Mouse (Mus musculus) forebrain, embryonic 10.5 days (tissue): Measurements from ENCODE around the gene Zfp36l3. TPM values are rescaled to one million over a fixed set of nuclear protein-coding genes. Genes with fewer than 3 reads are reported as not detected.
"Not testable (repeated sequence)": the region's sequence is repeated elsewhere in the genome, so short reads cannot be mapped to it uniquely, and the experiment has no call there.

Experiments
- DNase-seq: peaks from one replicate; pipeline ENCODE4 v3.0.0-alpha.2; 2017; ENCODE audit warnings: low spot score; ENCODE audit errors: extremely low spot score
- H3K27ac ChIP-seq: fragments of 300-500 bp; sonication (generic); 2 replicates; pipeline ENCODE4 v1.5.1; 2016; ENCODE audit warnings: mild to moderate bottlenecking
- H3K27me3 ChIP-seq: fragments of 300-500 bp; sonication (generic); 2 replicates; pipeline ENCODE4 v1.6.1; 2016; ENCODE audit warnings: mild to moderate bottlenecking; ENCODE audit not compliant: poor library complexity, severe bottlenecking
- H3K36me3 ChIP-seq: fragments of 300-500 bp; sonication (generic); replicated peaks from 2 replicates; pipeline ENCODE4 v1.6.1; 2016; ENCODE audit warnings: mild to moderate bottlenecking, moderate library complexity
- H3K4me1 ChIP-seq: fragments of 300-500 bp; sonication (generic); 2 replicates; pipeline ENCODE4 v1.6.1; 2016
- H3K4me3 ChIP-seq: fragments of 300-500 bp; sonication (generic); 2 replicates; pipeline ENCODE4 v1.5.1; 2016; ENCODE audit warnings: mild to moderate bottlenecking, moderate library complexity
- H3K9me3 ChIP-seq: fragments of 300-500 bp; sonication (generic); 2 replicates; pipeline ENCODE4 v1.6.1; 2016; ENCODE audit warnings: mild to moderate bottlenecking, moderate library complexity
- whole genome bisulfite sequencing: fragments of 180-500 bp; shearing (Covaris S2); methylation state at CpG from one replicate; pipeline ENCODE4 v1.1.7; 2016; 5-methylcytosine and 5-hydroxymethylcytosine counted together
- polyA plus RNA-seq: library from polyadenylated mRNA; unstranded; fragments of >200 nt; fragmentation: Nextera tagmentation; extraction: Ambion mirVana; gene quantifications from 2 replicates; pipeline ENCODE4 v1.2.1, GENCODE M21; 2016

Zfp36l3 gene
- not detected in 2 replicates for polyA plus RNA-seq

GRCm38 (mm10) chrX:53776276-53776675 lies at the start of gene Zfp36l3:
TSS of gene Zfp36l3 (minus strand) at chrX:53776394.
- no peak for DNase-seq
- Histone ChIP-seq H3K36me3 (no peaks in the 10 kb centered on the region), H3K9me3 (peaks cover 19% of the 10 kb centered on the region; the same call in 1 of the 2 replicates), H3K27ac (no peak within 1 kb of the TSS), H3K4me3 (no peak within 1 kb of the TSS), H3K27me3 (no peaks in the 10 kb centered on the region), H3K4me1 (no peaks in the 10 kb centered on the region)
- WGBS, result 84% methylated on average over 12 of the region's 12 CpGs

- WGBS, result 48% methylated on average over 3 of the region's 3 CpGs
- Histone ChIP-seq H3K4me3 (no peak overlapping the region), H3K4me1 (no peaks in the 10 kb centered on the region), H3K36me3 (no peaks in the 10 kb centered on the region), H3K27me3 (no peaks in the 10 kb centered on the region), H3K27ac (no peak overlapping the region), H3K9me3 (no peaks in the 10 kb centered on the region)
- no peak for DNase-seq
Measured at GRCm38 (mm10) chrX:53799074-53799473, 22.9 kb upstream of the Zfp36l3 start.

- not testable (repeated sequence) for H3K9me3 ChIP-seq, H3K27ac ChIP-seq, H3K4me1 ChIP-seq, DNase-seq, H3K4me3 ChIP-seq, H3K36me3 ChIP-seq, H3K27me3 ChIP-seq
- WGBS, result 85% methylated on average over 11 of the region's 11 CpGs
Measured at GRCm38 (mm10) chrX:53797519-53797918, 21.3 kb upstream of the Zfp36l3 start, which contains the start of gene Xlr. TSS of gene Xlr (minus strand) at chrX:53797706.

- no peaks in the 10 kb centered on the region for H3K4me1 ChIP-seq
Measured at GRCm38 (mm10) chrX:53757736-53758135, 18.5 kb downstream of the Zfp36l3 start, which contains the start of gene 1700013H16Rik. TSS of gene 1700013H16Rik (minus strand) at chrX:53757831.

GRCm38 (mm10) chrX:53752851-53753250 lies 23.3 kb downstream of the Zfp36l3 start:
- DNase-seq, result no peak
- Histone ChIP-seq H3K4me3 (no peak overlapping the region), H3K27ac (no peak overlapping the region), H3K4me1 (no peaks in the 10 kb centered on the region), H3K36me3 (no peaks in the 10 kb centered on the region), H3K9me3 (peaks cover 18% of the 10 kb centered on the region), H3K27me3 (no peaks in the 10 kb centered on the region)
- 93% methylated on average over 1 of the region's 1 CpGs for WGBS

More at GRCm38 (mm10) chrX:53757736-53758135, 18.5 kb downstream of the Zfp36l3 start, which contains the start of gene 1700013H16Rik:
- Histone ChIP-seq H3K36me3 (no peaks in the 10 kb centered on the region), H3K27ac (no peak within 1 kb of the TSS), H3K4me3 (no peak within 1 kb of the TSS), H3K9me3 (peaks cover 18% of the 10 kb centered on the region), H3K27me3 (no peaks in the 10 kb centered on the region)
- WGBS, result 93% methylated on average over 16 of the region's 16 CpGs
- no peak for DNase-seq

GRCm38 (mm10) chrX:53728967-53729366 lies 47.2 kb downstream of the Zfp36l3 start:
- Histone ChIP-seq H3K9me3 (no peaks in the 10 kb centered on the region), H3K4me1 (no peaks in the 10 kb centered on the region), H3K4me3 (no peak overlapping the region), H3K27ac (no peak overlapping the region), H3K36me3 (no peaks in the 10 kb centered on the region), H3K27me3 (no peaks in the 10 kb centered on the region)
- WGBS, result 83% methylated on average over 2 of the region's 2 CpGs
- DNase-seq, result no peak

GRCm38 (mm10) chrX:53724596-53724995 lies 51.6 kb downstream of the Zfp36l3 start, which contains the start of gene 4930502E18Rik:
TSS of gene 4930502E18Rik (plus strand) at chrX:53724826.
- WGBS, result 90% methylated on average over 11 of the region's 11 CpGs
- DNase-seq, result no peak
- no peaks in the 10 kb centered on the region for H3K4me1 ChIP-seq
- no peak within 1 kb of the TSS for H3K4me3 ChIP-seq
- no peaks in the 10 kb centered on the region for H3K36me3 ChIP-seq
- no peaks in the 10 kb centered on the region for H3K9me3 ChIP-seq
- no peaks in the 10 kb centered on the region for H3K27me3 ChIP-seq
- no peak within 1 kb of the TSS for H3K27ac ChIP-seq

Other genes starting within 250 kb of the Zfp36l3 start
- gene Rtl8c, start 168.4 kb downstream of the Zfp36l3 start, polyA plus RNA-seq, result 23.0 and 26.4 TPM in 2 replicates
- gene Gm14597, start 167.4 kb downstream of the Zfp36l3 start, polyA plus RNA-seq, result not detected in 2 replicates
- 39.4 and 41.0 TPM in 2 replicates for gene Rtl8a, start 132.7 kb downstream of the Zfp36l3 start, polyA plus RNA-seq
- 38.5 and 42.3 TPM in 2 replicates for gene Rtl8b, start 106.0 kb downstream of the Zfp36l3 start, polyA plus RNA-seq
- gene 4930502E18Rik, start 51.6 kb downstream of the Zfp36l3 start, polyA plus RNA-seq, result 0.22 and 0.42 TPM in 2 replicates
- gene 1700013H16Rik, start 18.6 kb downstream of the Zfp36l3 start, polyA plus RNA-seq, result not detected in 2 replicates
- 0.58 and 0.60 TPM in 2 replicates for gene Xlr, start 21.3 kb upstream of the Zfp36l3 start, polyA plus RNA-seq